Mouse (Mus musculus) lung, postnatal 0 days (tissue): ENCODE data around the gene Olfr402.

Experiments used
- CTCF ChIP-seq: IDR thresholded peaks from 2 replicates; pipeline ENCODE4 v1.5.1; 2016; ENCODE audit warnings: antibody characterized with exemption, mild to moderate bottlenecking
- EP300 ChIP-seq: IDR thresholded peaks from 2 replicates; pipeline ENCODE4 v1.6.1; 2016; ENCODE audit warnings: antibody characterized with exemption, mild to moderate bottlenecking, control low read depth

DNA sequence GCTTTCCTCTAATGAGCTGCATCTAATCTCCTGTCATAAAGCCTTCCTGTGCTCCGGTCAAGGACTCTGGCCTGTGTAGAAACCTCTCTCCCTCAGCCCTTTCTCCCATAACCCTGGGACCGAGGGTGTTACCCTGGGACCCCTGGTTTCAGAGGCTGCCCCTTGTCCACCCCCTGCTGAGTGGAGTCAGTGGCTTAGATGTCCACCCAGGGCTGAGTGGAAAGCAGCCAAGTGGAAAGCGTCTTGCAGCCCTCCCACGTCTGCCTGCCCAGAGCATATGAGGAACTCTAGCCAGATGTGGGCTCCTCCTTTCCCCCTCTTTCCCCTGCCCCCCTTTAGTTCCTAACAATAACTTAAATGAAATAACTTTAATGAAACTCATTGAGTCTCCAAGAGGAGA, 29.8 kb downstream of the Olfr402 start:
- no peak for TF ChIP-seq CTCF
- TF ChIP-seq EP300 = no peak
